Mouse (Mus musculus) adrenal gland, postnatal 14 days (tissue): Measurements from ENCODE around the gene Ifnl2. TPM values are rescaled to one million over a fixed set of nuclear protein-coding genes. Genes with fewer than 3 reads are reported as not detected.
"Not testable (repeated sequence)": the region's sequence is repeated elsewhere in the genome, so short reads cannot be mapped to it uniquely, and the experiment has no call there.

Source experiments
- DNase-seq: peaks from one replicate; pipeline ENCODE4 v3.0.0; 2021; ENCODE audit warnings: mixed read lengths
- long read RNA-seq, 2 experiments: library from polyadenylated mRNA; stranded (forward); transcript quantifications; one replicate each; pipeline ENCODE4 v2.0.0; 2021
- total RNA-seq: library from RNA; stranded (reverse); gene quantifications from 2 replicates; pipeline ENCODE4 v1.2.3, GENCODE M21; 2021

Gene Ifnl2
- total RNA-seq = not detected in 2 replicates
- long read RNA-seq, experiment 1 = 0 reads
- long read RNA-seq, experiment 2, partial matches to known transcripts = 1 of 1 reads
- long read RNA-seq, experiment 2, other reads (novel, unspliced or antisense) = 0 of 1 reads

GRCm38 (mm10) chr7:28510405-28510974 is at the start of gene Ifnl2:
Ifnl2 (minus strand) TSS chr7:28510455.
- not testable (repeated sequence) for DNase-seq

DNA sequence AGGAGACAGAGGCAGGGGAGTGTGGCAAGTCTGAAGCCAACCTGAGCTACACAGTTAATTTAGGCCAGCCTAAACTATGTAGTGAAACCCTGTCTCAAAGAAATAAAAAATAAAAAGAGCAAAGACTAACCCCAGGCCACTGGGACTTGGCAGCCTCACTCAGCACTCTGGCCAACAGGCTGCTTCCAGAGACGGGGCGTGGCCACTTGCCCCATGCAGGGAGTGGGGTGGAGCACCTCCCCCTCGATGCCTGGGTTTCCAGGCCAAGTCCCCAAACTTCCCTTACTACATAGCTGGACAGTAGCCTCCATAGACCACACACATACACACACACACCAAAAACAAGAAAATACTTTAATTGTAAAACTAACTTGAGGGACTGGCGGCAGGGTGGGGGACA is 48.2 kb upstream of the Ifnl2 start:
- peak; percentile 65 for DNase-seq

DNA sequence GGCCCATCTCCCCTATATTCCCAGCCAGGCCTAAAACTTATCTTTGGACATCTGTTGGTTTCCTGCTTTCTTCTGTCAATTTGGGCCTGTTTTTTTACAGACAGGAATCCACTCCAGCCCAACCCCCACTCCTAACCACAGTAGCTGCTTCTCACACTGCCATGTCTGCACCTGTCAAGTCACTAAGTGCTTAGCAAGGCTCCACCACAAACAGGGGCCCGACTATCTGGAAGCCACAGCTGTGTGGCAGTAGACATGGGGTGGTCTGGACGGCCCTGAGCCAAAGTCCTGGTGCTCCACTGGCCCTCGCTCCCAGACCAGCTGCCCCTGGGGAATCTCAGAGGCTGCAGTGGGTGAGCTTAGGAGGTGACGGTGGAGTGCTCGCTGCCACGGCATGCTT is 47.5 kb upstream of the Ifnl2 start:
- DNase-seq = no peak

GRCm38 (mm10) chr7:28557069-28557468 is 46.8 kb upstream of the Ifnl2 start:
- no peak for DNase-seq

- no peak for DNase-seq
Observed at GRCm38 (mm10) chr7:28555939-28556535, 45.8 kb upstream of the Ifnl2 start.

DNA sequence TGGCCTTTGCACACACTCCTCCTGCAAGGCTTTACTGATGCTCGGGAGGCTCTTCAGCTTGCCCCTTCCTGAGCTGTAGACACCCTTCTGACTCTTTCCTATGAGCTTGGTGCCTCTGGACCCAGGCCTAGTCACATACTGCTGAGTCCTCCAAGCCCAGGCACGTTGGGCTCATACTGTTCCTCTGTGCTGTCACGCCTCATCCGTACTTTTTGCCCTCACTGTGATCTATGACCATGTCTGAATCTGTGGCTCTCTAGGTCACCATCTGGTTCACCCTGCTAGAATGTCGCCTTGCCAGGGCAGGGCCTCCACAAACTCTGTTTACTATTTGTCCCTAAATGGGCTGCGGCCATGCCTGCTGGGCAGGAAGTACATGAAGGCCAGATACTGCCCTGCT is 42.8 kb upstream of the Ifnl2 start:
- no peak for DNase-seq

GRCm38 (mm10) chr7:28547628-28548027 is 37.4 kb upstream of the Ifnl2 start:
- no peak for DNase-seq

- DNase-seq = no peak
Observed at GRCm38 (mm10) chr7:28547154-28547553, 36.9 kb upstream of the Ifnl2 start, which contains the start of gene Nccrp1. Nccrp1 (minus strand) TSS chr7:28547254.

DNA sequence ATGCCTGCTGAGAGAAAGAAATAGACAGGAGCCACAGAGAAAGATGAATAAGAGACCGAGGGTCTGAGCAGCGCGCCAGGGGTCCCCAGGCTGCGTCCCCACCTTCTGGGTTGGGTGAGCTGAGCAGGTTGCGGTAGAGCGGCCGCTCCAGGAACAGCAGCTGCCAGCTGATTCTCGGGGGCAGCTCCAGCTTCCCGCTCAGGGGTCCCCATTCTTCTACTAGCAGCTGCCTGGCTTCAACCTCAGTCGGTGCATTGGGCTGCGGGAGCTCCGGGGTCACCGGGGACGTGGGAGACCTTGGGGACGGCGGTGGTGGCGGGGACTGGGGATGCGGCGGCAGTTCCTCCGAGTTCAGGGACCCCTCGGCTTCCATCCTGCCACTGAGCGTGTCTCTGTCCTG is 36.4 kb upstream of the Ifnl2 start:
- DNase-seq = no peak

DNA sequence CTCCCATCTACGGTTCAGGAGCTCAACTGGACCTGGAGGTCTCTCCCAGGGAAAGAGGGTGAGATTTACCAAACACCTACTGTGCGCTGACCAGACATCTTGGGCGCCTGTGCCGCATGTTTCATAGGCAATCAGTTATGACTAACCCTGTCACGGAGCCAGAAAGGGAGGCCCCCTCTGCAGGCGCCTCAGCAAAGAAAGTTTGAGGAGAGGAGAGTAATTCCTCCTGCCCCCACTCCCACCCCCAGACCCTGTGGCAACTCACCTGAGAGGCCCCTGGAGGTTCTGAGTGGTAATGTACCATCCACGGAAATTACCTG is 35.6 kb upstream of the Ifnl2 start:
- peak; percentile 56 for DNase-seq

GRCm38 (mm10) chr7:28545048-28545890 is 35.0 kb upstream of the Ifnl2 start:
- peak; percentile 37 for DNase-seq

DNA sequence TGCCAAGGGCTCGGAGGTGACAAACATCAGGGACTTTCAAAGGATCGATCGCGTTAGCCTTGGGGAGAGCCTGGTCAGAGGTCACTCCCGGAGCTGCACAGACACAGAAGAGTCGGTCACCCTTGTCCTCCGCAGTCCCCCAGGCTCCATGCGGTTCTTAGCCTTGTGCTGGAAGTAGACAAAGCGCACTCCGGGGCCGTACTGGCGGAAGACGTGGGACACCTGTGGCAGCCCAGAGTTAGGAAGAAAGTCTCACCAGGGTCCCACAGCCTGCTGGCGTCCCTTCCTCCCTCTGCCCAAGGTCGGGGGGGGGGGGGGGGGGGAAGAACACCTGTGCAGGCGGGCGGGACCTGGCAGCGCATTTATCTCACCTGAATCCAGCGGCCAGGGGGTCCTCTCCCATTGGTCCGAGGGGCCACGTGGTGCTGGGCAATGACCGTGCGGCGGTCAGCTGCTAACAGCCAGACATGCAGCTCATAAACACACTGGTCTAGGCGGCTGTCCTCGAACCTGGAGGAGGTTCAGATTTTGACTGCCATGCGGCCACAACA is 33.9 kb upstream of the Ifnl2 start:
- peak; percentile 40 for DNase-seq

- no peak for DNase-seq
Observed at GRCm38 (mm10) chr7:28540526-28540925, 30.3 kb upstream of the Ifnl2 start, which contains the start of gene Sycn. Sycn (plus strand) TSS chr7:28540885.

- not testable (repeated sequence) for DNase-seq
Observed at GRCm38 (mm10) chr7:28538886-28539285, 28.6 kb upstream of the Ifnl2 start.

GRCm38 (mm10) chr7:28532005-28532404 is 21.8 kb upstream of the Ifnl2 start:
- DNase-seq = no peak

DNA sequence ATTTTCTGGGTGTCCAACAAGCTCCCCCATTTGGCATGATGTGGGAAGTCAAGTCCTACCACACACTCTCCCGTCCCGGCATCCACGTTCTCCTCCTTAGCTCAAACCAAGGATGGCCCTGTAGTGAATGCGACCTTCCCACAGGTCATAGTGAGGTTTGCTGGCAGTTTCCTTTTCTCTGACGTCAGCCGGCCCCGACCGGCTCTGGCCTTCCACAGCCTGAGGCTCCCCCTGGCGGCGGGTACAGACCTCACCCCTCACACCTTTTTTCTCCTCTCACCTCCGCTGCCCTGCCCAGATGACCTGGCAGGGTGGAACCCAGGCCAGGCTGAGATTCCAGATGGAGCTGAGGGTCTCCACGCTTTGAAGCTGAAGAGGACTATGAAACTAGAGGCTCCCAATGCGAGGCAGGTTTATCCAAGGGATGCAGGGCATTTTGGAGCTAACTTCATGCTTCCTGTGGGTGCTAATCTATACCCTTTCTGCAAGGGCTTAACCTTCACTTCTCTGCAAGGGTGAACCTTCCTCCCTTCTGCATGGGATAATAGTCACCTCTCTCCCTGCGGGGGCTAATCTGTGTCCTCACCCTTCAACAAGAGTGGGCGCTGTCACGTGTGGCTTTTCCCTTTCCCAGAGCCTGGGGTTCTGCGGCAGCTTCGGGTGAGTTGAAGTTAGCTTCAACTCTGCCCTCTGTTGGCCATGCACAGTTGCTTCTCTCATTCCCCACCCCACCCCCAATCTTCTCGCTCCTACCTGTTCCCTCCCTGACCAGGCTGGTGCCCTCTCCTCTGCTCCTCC is 17.9 kb upstream of the Ifnl2 start:
- peak; percentile 93 for DNase-seq

- not testable (repeated sequence) for DNase-seq
Observed at GRCm38 (mm10) chr7:28522536-28522935, 12.3 kb upstream of the Ifnl2 start, which contains the start of gene Ifnl3. Ifnl3 (plus strand) TSS chr7:28522836.

DNA sequence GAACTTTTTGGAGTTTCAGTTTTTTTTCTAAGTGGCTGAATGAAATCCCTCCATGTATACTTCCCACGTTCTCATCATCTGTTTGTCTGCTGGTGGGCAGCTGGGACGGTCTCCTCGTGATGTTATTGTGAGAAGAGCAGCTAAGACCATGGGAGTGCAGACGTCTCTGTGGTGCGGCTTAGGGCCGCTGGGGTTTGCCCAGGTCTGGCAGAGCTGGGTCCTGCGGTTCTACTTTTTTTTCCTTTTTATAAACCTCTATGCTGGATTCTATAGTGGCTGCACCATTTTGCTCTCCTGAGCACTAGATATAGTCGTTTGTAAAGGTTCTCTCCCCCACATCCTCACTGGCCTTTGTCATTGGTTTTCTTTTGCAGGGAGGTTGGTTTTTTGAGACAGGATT is 1.2 kb upstream of the Ifnl2 start:
- no peak for DNase-seq

DNA sequence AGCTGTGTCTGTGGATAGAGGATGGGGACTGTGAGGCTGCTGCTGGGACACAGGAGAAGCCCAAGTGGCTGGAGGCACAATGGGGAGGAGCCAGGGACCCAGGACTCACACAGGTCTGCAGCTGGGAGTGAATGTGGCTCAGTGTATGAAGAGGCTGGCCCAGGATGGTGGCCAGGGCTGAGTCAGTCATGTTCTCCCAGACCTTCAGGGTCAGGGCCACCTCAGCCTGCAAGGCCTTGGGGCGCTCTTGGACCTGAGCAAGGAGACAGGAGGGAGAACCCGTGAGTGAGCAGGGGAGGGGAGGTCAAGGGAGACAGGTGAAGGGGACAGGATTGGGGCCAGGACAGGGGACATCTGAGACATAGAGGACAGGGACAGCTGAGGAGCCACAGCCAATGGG is 1.1 kb downstream of the Ifnl2 start:
- peak; percentile 13 for DNase-seq

DNA sequence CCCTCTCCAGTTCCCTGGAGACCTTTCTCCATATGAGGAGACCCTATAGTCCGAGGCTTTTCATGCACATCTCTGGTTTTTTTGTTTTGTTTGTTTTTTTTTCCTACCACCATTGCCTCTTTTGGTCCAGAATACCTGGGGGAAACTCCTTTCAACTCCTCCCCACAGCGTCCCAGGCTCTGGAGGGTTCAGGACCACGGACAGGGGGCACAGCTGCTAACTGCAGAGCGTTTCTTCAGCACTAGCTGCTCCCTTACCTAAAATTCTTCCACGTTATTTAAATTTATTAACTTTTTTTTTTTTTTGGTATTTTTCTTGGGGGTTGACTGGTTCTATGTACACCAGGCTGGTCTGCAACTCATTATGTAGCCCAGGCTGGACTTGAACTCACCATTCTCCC is 4.7 kb downstream of the Ifnl2 start:
- peak; percentile 71 for DNase-seq

GRCm38 (mm10) chr7:28495426-28495825 is 14.8 kb downstream of the Ifnl2 start:
- DNase-seq = no peak

DNA sequence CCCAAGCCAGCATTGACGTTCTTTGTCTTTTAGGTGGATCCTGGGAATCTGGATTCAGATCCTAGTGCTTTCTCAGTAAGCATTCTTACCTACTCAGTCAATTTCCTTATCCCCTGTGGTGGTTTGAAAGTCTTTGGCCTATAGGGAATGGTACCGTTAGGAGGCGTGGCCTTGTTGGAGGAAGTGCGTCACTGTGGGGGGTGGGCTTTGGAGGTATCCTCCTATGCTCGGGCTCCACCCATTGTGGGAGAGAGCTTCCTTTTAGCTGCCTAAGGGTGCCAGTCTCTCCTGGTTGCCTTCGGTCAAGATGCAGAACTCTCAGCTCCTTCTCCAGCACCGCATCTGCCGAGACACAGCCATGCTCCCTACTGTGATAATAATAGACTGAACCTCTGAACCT is 17.9 kb downstream of the Ifnl2 start:
- DNase-seq = no peak
